Mouse (Mus musculus) gastrocnemius, adult 8-10 months (tissue): Measurements from ENCODE around the gene Ninj2. TPM values are rescaled to one million over a fixed set of nuclear protein-coding genes. Genes with fewer than 3 reads are reported as not detected.

ENCODE experiments used
- DNase-seq, 2 experiments: peaks; one replicate each; pipeline ENCODE4 v3.0.0; 2022; ENCODE audit warnings: low spot score in 2 of 2
- total RNA-seq, 4 experiments: library from RNA; stranded (reverse); gene quantifications; 2 replicates each; pipeline ENCODE4 v1.2.4; 2022

Gene Ninj2
- total RNA-seq, 4 experiments from 2014 or later, result not detected

GRCm38 (mm10) chr6:120094091-120094776 lies 1.1 kb downstream of the Ninj2 start:
- DNase-seq, result no peak

- DNase-seq, result no peak
Observed at GRCm38 (mm10) chr6:120095096-120095495, 1.9 kb downstream of the Ninj2 start.

DNA sequence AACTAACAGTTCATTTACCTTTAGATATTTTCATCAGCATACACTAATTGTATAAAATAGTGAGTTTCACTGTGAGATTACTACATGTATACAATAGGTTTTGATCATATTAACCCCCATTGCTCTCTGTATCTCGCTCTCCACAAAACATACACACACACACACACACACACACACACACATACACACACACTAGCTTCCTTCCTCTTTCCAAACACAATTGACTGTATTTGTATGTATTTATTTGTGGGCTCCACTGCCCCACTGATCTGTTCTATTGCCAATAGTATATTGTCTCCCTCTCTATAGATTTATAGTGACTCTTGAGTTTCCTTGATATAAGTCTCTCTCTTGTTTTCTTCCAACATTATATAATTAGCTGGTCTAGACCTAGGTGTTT lies 2.4 kb downstream of the Ninj2 start:
- no peak for DNase-seq

GRCm38 (mm10) chr6:120099392-120099791 lies 6.2 kb downstream of the Ninj2 start:
- DNase-seq, result no peak

- DNase-seq, result no peak
Observed at GRCm38 (mm10) chr6:120101221-120101620, 8.1 kb downstream of the Ninj2 start.

DNA sequence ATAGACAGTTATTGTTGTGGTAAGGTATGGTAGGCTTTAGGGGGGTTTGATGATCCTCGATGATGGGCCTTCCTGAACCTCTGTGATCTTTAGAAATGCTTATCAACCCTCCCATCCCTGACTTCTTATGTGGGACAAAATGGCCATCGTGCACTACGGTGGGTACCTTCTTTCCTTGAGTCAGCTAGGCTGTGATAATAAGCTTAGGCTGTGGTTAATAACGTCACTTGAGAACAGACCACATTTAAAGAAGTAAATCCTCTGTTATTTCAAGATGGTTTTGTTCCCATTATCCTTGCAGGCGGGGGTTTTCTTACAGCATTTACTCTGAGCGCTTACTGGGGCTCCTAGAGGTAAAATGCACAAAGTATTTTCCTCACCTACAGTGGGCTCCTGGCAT lies 8.8 kb downstream of the Ninj2 start:
- no peak for DNase-seq

DNA sequence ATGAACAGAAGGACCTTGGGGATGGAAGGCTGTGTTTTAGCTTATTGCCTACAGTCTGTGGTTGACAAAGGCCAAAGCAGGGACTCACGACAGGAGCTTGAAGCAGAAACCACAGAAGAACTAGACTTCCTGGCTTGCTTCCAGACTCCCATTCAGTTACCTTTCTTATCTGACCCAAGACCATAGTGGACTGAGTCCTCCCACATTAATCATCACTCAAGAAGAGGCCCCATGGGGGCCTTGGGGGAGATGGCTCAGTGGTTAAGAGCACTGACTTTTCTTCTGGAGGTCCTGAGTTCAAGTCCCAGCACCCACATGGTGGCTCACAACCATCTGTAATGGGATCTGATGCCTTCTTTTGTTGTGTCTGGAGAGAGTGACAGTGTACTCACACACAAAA lies 10.0 kb downstream of the Ninj2 start:
- no peak for DNase-seq

DNA sequence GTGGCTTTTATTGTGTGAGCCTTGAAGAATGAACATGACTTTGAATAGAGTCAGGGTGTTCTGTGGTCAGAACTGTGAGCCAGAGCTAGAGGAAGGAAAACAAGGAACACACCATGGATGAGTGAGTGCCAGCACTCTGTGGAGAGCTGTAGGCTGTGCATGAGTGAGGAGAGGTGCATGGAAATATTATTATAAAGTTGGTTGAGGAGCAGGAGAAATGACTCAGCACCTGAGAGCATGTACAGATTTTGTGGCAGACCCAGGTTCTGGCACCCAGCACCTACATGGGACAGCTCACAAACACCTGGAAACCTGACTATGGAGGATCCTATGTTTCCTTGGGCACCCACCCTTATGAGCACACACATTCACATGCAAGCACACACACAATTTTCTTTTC lies 11.9 kb downstream of the Ninj2 start:
- no peak for DNase-seq

GRCm38 (mm10) chr6:120107586-120107985 lies 14.4 kb downstream of the Ninj2 start:
- DNase-seq, result no peak

DNA sequence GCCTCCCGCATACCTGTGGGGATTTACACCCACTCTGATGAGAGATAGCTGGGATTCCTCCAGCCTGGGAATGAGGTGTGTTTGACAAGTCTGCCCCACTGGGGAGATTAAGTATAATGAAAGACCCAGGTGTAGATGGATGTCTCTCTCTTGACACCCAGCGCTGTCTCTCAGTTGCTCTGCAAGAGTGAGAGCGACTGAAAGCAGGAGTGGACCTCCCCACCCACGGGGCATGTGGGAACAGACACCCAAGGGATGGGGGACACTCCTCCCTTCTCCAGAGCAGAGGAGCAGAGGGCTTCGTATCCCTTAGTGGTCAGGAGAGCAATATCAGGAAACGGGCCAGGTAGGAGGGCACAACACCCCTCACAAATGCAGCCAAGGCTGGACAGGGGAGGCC lies 14.9 kb downstream of the Ninj2 start:
- no peak for DNase-seq

GRCm38 (mm10) chr6:120109173-120109572 lies 16.0 kb downstream of the Ninj2 start:
- peak; percentile 73 to 76 for DNase-seq

GRCm38 (mm10) chr6:120109932-120110331 lies 16.8 kb downstream of the Ninj2 start:
- no peak for DNase-seq

DNA sequence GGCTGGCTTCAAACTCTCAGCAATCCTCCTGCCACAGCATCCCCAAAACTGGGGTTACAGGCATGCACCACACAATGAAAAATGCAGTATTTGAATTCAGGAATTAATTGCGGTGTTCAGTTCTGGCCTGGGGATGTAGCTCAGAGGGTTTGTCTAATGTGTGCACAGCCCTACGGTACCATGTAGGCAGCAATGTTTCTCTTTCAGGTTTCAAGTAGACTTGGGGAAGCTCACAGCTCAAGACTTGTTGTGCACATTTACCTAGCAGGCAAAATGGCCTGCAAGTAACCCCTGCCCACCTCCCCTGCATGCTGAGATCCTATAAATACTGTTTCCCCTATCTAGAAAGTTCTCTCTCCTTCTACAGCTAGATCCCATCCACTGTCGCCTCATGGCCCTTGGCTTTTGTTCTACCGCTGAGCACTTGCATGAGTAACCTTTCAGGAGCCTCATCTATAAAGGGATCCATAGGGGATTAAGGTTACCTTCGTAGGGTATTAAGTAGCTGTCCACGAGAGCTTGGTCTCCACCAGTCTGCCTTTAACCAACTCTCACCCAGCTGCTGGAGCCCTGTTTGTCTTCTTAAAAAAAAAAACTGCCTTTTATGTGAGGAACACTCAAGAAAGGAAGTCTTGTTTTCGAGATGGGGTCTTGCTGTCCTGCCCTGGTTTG lies 17.7 kb downstream of the Ninj2 start:
- no peak for DNase-seq

GRCm38 (mm10) chr6:120111410-120111783 lies 18.2 kb downstream of the Ninj2 start:
- no peak for DNase-seq

GRCm38 (mm10) chr6:120111984-120112803 lies 19.0 kb downstream of the Ninj2 start:
- DNase-seq, result peak; percentile 54 to 73

DNA sequence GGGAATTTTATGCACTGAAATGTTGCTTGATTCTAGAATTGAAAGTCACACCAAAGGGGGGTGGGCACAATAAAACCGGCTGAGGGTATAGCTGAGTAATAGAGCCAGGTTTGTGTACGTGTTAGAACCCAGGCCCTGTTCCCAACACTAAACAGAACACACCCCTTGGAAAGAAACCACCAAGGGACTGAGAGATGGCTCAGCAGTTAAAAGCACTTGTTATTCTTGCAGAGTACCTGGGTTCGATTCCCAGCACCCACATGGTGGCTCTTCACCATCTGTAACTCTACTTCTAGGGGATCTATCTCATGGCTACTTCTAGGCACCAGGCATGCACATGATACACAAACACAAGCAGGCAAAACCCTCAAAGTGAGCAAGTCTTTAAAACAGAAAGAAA lies 20.7 kb downstream of the Ninj2 start:
- no peak for DNase-seq

DNA sequence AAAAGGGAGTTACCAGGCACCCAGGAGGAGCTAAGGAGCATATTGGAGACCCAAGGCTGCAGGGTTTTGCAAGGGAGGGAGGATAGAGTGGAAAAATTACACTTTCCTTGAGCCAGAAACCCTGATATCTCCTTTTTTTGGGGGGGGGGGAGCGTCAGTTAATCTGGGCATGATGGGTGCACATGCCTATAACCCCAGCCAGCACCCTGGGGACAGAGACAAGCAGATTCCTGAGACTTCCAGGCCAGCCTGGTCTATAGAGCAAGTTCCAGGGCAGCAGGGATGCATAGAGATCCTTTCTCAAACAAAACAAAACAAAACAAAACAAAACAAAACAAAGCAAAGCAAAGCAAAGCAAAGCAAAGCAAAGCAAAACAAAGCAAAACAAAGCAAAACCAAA lies 21.1 kb downstream of the Ninj2 start:
- no peak for DNase-seq

DNA sequence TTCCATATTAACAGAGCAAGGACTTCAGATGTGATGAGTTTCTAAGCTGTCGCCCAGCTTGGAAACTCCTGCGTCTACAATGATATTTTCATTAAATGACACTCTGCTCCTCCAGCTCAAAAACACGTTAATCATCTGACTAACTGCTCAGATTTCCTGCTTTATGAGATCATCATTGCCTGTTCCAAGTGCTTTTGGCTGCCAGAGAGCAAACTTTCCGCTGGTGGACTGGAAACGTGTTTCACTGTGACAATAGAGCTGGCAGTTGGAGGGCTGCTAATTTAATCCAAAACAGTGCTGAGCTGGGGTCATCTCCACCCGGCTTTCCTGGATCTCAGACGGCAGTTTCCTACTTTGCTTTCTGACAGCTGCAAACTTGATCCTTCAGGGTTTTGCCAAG lies 21.5 kb downstream of the Ninj2 start:
- DNase-seq, result peak; percentile 76

- no peak for DNase-seq
Observed at GRCm38 (mm10) chr6:120115443-120115842, 22.3 kb downstream of the Ninj2 start.

DNA sequence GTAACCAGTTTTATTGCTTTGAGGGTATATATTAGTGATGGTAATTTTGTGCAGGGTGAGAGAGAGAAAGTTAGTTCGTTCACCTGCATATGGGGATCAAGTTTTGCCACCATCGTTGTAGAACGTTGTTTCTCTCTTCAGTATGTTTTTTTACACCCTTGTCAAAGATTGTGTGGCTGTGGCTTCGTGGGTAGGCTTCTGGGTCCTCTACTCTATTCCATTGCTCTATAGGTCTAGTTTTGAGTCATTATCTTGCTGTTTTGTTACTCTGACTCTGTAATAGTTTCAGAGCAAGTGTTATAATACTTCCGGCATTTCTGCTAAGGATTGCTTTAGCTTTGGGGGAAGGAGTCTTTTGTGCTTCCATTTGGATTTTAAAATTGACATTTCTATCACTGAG lies 26.7 kb downstream of the Ninj2 start:
- DNase-seq, result no peak

- DNase-seq, result no peak
Observed at GRCm38 (mm10) chr6:120124688-120125087, 31.5 kb downstream of the Ninj2 start.

GRCm38 (mm10) chr6:120126456-120126855 lies 33.3 kb downstream of the Ninj2 start:
- no peak for DNase-seq
